Mouse (Mus musculus) erythroid progenitor cell, adult 5-6 weeks (primary cell): ENCODE results near the gene Cxcl12. TPM values are rescaled to one million over a fixed set of nuclear protein-coding genes. Genes with fewer than 3 reads are reported as not detected.

Source experiments
- ATAC-seq: replicated peaks from 2 replicates; pipeline ENCODE4 v1.8.0; 2016; ENCODE audit warnings: moderate number of reproducible peaks, mild to moderate bottlenecking, moderate TSS enrichment, inconsistent platforms; ENCODE audit not compliant: poor library complexity, low FRiP score, severe bottlenecking
- total RNA-seq, 2 experiments: library from RNA; stranded (forward) in 1 of 2; stranded (reverse) in 1 of 2; fragments of 150-400 nt in 1 of 2; fragments of 186-747, 209-891 nt in 1 of 2; gene quantifications; 2 replicates each; pipeline versions ENCODE4 v1.2.3 to v1.2.4; 2015 to 2017; ENCODE audit warnings: low replicate concordance in 2 of 2

The Cxcl12 gene
- total RNA-seq, 2 experiments from 2014 or later, result 25.4 to 55.8 TPM

- no peak for ATAC-seq
Observed at GRCm38 (mm10) chr6:117172358-117172757, 4.0 kb downstream of the Cxcl12 start.

- ATAC-seq, result no peak
Observed at GRCm38 (mm10) chr6:117173876-117174275, 5.5 kb downstream of the Cxcl12 start.

- ATAC-seq, result no peak
Observed at GRCm38 (mm10) chr6:117175113-117175793, 6.9 kb downstream of the Cxcl12 start.

- no peak for ATAC-seq
Observed at GRCm38 (mm10) chr6:117176406-117176805, 8.1 kb downstream of the Cxcl12 start.

GRCm38 (mm10) chr6:117180303-117180702 is 12.0 kb downstream of the Cxcl12 start:
- ATAC-seq, result no peak

GRCm38 (mm10) chr6:117185381-117185780 is 17.0 kb downstream of the Cxcl12 start:
- ATAC-seq, result no peak

- no peak for ATAC-seq
Observed at GRCm38 (mm10) chr6:117190453-117190852, 22.1 kb downstream of the Cxcl12 start.

- ATAC-seq, result no peak
Observed at GRCm38 (mm10) chr6:117191741-117192140, 23.4 kb downstream of the Cxcl12 start.

GRCm38 (mm10) chr6:117192678-117193077 is 24.3 kb downstream of the Cxcl12 start:
- ATAC-seq, result no peak

- no peak for ATAC-seq
Observed at GRCm38 (mm10) chr6:117195270-117195669, 26.9 kb downstream of the Cxcl12 start.

- ATAC-seq, result no peak
Observed at GRCm38 (mm10) chr6:117198871-117199270, 30.5 kb downstream of the Cxcl12 start.

GRCm38 (mm10) chr6:117199718-117200117 is 31.4 kb downstream of the Cxcl12 start:
- no peak for ATAC-seq

GRCm38 (mm10) chr6:117200916-117201315 is 32.6 kb downstream of the Cxcl12 start:
- ATAC-seq, result no peak

- ATAC-seq, result no peak
Observed at GRCm38 (mm10) chr6:117201396-117201795, 33.1 kb downstream of the Cxcl12 start.

GRCm38 (mm10) chr6:117201859-117202258 is 33.5 kb downstream of the Cxcl12 start:
- ATAC-seq, result no peak

- no peak for ATAC-seq
Observed at GRCm38 (mm10) chr6:117202856-117203400, 34.6 kb downstream of the Cxcl12 start.

GRCm38 (mm10) chr6:117204112-117204511 is 35.8 kb downstream of the Cxcl12 start:
- no peak for ATAC-seq

GRCm38 (mm10) chr6:117206834-117207233 is 38.5 kb downstream of the Cxcl12 start:
- ATAC-seq, result no peak

GRCm38 (mm10) chr6:117207289-117207688 is 39.0 kb downstream of the Cxcl12 start:
- no peak for ATAC-seq

GRCm38 (mm10) chr6:117210086-117210485 is 41.8 kb downstream of the Cxcl12 start:
- ATAC-seq, result no peak

GRCm38 (mm10) chr6:117210536-117210935 is 42.2 kb downstream of the Cxcl12 start:
- no peak for ATAC-seq

- ATAC-seq, result no peak
Observed at GRCm38 (mm10) chr6:117214506-117214905, 46.2 kb downstream of the Cxcl12 start.
